Mouse (Mus musculus): Measurements from ENCODE around the gene Rmdn2. TPM values are rescaled to one million over a fixed set of nuclear protein-coding genes. Genes with fewer than 3 reads are reported as not detected.

The Rmdn2 gene
- 9.7 and 10.3 TPM in 2 replicates for polyA plus RNA-seq (2012; rRNA removed)

DNA sequence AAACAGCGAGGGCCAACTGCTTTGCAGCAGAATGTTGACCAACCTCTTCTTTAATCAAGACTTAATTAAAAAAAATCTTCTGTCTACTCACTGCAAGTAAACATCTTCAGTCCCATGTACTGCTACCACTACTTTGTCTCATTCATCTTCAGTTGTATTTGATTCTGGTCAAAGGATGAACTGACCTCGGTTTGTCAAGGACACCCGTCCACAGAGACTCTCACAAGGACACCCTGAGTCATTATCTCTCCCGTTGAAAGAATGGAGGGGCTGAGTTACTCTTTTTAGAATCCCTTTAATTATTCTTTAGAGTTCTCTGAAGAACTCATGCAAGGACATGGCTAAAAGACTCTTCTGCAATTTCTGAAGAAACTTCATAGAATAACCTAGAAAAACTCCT, at the start of gene Rmdn2:
TSS of gene Rmdn2 (plus strand) at position 319 of the 400 bp plus-strand sequence.
- Histone ChIP-seq H3K4me1 (ENCODE audit: control insufficient read depth, insufficient read depth, low read length) (peaks cover 4% of the 10 kb centered on the region), H3K4me3 (ENCODE audit: insufficient read depth, low read length) (no peak within 1 kb of the TSS), H3K27ac (ENCODE audit: insufficient read depth, low read length) (no peak within 1 kb of the TSS)
- no peak for TF ChIP-seq CTCF (IDR thresholded peaks at IDR 0.05; ENCODE audit: extremely low read depth, insufficient read depth, low read length)
- TF ChIP-seq POLR2A (IDR thresholded peaks at IDR 0.05; ENCODE audit: extremely low read depth, insufficient read depth, low read length): no peak

DNA sequence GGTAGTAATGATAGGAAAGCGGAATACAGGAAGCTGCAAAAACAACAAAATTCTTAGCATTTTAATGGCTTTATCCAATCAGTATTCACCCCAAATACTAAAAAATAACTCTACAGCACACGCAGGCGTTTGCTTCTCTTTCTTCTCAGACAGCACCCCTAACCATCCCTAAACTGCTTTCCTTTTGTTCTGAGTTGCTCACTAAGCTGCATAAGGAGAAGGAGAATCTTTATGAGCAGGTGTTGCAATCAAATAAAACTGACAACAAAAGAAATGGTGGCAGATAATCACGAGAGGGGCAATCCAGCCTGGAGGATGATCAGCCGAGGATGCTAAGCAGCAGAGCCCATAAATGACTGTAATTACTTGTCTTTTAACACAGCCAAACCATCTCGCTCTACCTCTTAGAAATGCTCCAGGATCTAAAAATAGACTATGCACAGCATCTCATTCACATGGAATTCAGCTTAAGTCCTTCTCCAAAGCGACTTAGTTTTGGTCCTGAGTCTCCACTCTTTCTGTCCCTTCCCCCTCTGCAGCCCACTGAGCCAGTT, 48.5 kb upstream of the Rmdn2 start:
- H3K27ac ChIP-seq (ENCODE audit: insufficient read depth, low read length): no peak overlapping the region
- peaks cover 2% of the 10 kb centered on the region; the same call in 1 of the 2 replicates for H3K4me1 ChIP-seq (ENCODE audit: control insufficient read depth, insufficient read depth, low read length)
- TF ChIP-seq CTCF (IDR thresholded peaks at IDR 0.05; ENCODE audit: extremely low read depth, insufficient read depth, low read length): no peak
- TF ChIP-seq POLR2A (IDR thresholded peaks at IDR 0.05; ENCODE audit: extremely low read depth, insufficient read depth, low read length): no peak
- no peak overlapping the region for H3K4me3 ChIP-seq (ENCODE audit: insufficient read depth, low read length)

DNA sequence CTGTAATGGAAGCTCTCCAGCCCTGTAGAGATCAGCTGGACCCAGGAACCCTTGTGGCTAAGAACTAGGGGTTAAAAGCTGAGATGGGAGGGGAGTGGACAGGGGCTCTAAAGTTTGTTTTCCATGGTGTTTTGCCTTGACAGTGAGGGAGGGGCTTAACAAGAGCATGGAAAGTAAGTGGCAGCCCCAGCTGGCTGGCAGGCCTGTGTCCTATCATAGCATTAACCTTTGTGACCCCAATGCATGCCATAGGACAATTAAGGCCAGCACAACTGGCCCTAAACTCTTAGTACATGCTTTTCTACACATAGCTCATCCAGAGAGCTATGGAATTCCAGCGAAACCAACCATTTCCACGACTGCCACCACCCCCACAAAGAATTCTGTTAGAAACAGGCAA, 47.9 kb upstream of the Rmdn2 start:
- TF ChIP-seq CTCF (IDR thresholded peaks at IDR 0.05; ENCODE audit: extremely low read depth, insufficient read depth, low read length) (no peak), POLR2A (IDR thresholded peaks at IDR 0.05; ENCODE audit: extremely low read depth, insufficient read depth, low read length) (no peak)
- no peak overlapping the region for H3K27ac ChIP-seq (ENCODE audit: insufficient read depth, low read length)
- H3K4me3 ChIP-seq (ENCODE audit: insufficient read depth, low read length): no peak overlapping the region
- peaks cover 2% of the 10 kb centered on the region; the same call in 1 of the 2 replicates for H3K4me1 ChIP-seq (ENCODE audit: control insufficient read depth, insufficient read depth, low read length)

DNA sequence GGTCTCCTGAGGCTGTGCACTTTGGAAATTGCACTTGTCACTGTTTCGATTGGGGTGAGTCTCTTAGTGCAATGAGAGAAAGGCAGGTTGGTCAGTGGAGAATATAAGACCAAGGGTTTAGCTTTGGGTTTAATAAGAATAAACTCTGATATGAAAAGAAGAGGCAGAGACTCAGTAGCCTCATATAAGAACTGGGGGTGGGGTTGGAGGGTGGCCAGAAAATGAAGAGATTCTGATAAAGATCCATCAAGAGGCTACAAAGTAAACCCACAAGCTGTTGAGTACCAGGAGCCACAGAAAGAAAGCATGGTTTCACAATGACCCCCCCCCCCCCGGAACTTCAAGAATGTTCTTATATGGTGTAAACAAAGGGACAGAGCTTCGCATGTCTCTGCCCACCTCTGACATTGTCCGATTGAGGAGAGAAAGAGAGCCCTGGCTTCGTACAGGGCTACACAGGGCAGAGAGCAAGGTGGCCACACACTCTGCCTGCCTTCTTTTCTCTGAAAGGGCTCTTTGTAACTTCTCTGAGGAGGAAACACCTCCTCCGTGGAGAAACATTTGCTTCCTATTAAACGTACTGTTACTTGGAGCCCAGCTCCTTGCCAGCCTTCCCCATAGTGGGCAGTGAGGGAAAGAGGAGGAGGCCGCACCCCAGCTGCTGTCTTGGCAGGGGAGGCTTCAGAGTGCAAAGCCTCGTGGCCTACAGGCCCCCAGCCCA, 46.3 kb upstream of the Rmdn2 start:
- TF ChIP-seq POLR2A (IDR thresholded peaks at IDR 0.05; ENCODE audit: extremely low read depth, insufficient read depth, low read length): no peak
- H3K27ac ChIP-seq (ENCODE audit: insufficient read depth, low read length): no peak overlapping the region
- peaks cover 2% of the 10 kb centered on the region; the same call in 1 of the 2 replicates for H3K4me1 ChIP-seq (ENCODE audit: control insufficient read depth, insufficient read depth, low read length)
- no peak overlapping the region for H3K4me3 ChIP-seq (ENCODE audit: insufficient read depth, low read length)

DNA sequence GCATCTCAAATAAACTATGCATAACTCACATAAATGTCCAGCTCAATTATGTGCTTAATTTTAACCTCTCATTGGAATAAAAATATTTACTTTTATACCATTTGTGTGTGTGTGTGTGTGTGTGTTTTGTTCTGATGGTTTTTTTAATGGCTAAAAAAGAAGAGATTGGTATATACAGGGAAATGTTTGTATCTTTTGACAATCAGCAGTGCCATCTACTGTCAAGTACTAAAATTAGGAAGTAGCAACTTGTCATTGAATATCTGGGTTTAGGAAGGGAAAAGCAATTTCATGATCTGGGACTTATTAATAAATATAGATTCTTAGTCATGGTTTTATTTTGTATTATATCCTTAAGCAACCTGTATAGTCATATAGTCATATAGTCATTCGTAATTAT, 43.3 kb upstream of the Rmdn2 start:
- no peak for TF ChIP-seq CTCF (IDR thresholded peaks at IDR 0.05; ENCODE audit: extremely low read depth, insufficient read depth, low read length)
- TF ChIP-seq POLR2A (IDR thresholded peaks at IDR 0.05; ENCODE audit: extremely low read depth, insufficient read depth, low read length): no peak
- H3K4me1 ChIP-seq (ENCODE audit: control insufficient read depth, insufficient read depth, low read length): peaks cover under 1% of the 10 kb centered on the region; the same call in 1 of the 2 replicates
- H3K4me3 ChIP-seq (ENCODE audit: insufficient read depth, low read length): no peak overlapping the region
- H3K27ac ChIP-seq (ENCODE audit: insufficient read depth, low read length): no peak overlapping the region

DNA sequence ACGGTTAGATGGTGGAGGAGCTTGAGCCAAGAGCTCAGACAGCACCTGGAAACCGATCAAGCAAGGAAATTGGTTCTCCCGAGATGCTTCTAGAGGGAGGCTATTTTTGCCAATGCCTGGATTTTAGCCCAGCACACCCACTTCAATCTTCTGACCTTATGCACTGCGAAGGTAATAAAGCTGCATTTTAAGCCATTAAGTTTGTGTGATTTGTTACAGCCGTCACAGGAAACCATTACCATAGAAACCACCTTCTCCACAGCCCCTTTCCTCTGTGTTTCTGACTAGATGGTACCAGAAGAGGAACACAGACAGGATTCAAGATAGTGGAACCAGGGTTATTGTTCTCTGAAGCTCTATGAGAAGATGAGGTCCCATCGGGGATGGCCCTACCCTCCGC, 33.3 kb upstream of the Rmdn2 start:
- no peak overlapping the region for H3K27ac ChIP-seq (ENCODE audit: insufficient read depth, low read length)
- no peak for TF ChIP-seq CTCF (IDR thresholded peaks at IDR 0.05; ENCODE audit: extremely low read depth, insufficient read depth, low read length)
- no peak for TF ChIP-seq POLR2A (IDR thresholded peaks at IDR 0.05; ENCODE audit: extremely low read depth, insufficient read depth, low read length)

DNA sequence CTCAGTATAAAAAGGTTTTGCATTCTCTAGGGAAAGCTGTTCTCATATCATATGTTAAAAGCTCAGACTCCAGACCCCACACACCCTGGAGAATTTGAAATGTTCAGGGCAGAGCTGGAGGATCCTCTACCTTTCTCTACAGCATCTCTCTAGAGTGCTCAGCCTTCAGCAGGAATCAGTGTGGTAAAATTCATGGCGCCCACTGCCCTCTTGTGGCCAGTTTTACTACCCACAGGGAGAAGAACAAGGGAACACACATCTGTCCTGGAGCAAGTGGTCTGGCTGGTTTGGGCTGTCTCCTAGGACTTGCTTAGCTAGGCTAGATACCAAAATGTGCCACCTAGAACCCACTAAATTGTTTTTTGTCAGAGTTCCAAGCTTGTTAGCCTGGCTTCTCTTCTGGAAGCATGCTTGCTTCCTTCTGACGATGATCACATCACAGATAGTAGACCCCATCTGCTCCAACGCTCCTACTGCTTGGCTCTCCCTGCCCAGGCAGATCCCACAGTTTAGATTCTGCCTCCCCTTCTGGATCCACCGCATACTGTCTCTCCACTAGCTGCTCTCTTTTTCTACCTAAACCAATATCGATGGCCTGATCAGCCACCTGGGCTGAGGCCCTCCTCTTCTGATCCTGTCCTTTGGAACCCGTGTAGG, 31.3 kb upstream of the Rmdn2 start:
- TF ChIP-seq POLR2A (IDR thresholded peaks at IDR 0.05; ENCODE audit: extremely low read depth, insufficient read depth, low read length): no peak
- TF ChIP-seq CTCF (IDR thresholded peaks at IDR 0.05; ENCODE audit: extremely low read depth, insufficient read depth, low read length): peak; percentile 92
- H3K4me3 ChIP-seq (ENCODE audit: insufficient read depth, low read length): no peak overlapping the region
- no peaks in the 10 kb centered on the region for H3K4me1 ChIP-seq (ENCODE audit: control insufficient read depth, insufficient read depth, low read length)
- no peak overlapping the region for H3K27ac ChIP-seq (ENCODE audit: insufficient read depth, low read length)

More for the DNA sequence above, 33.3 kb upstream of the Rmdn2 start:
- Histone ChIP-seq H3K4me3 (ENCODE audit: insufficient read depth, low read length) (no peak overlapping the region), H3K4me1 (ENCODE audit: control insufficient read depth, insufficient read depth, low read length) (no peaks in the 10 kb centered on the region)

DNA sequence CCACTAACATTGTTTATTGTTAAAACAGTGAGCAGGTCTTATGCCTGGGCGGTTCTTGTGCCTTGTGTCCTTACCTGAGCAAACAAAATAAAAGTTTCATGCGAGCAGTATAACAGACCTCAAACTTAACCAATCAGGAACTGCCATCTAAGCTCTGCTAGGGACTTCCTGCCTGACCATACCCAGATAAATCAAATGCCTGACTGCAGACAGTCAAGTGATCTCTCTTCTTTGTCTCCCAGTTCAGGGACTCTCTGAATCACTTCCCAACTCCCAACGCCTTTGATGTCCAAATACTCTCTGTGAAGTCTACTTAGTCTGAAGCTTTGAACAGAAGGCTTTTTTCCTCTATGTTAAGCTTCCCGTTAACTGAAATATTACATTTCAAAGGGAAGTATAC, 28.2 kb upstream of the Rmdn2 start:
- TF ChIP-seq CTCF (IDR thresholded peaks at IDR 0.05; ENCODE audit: extremely low read depth, insufficient read depth, low read length) (no peak), POLR2A (IDR thresholded peaks at IDR 0.05; ENCODE audit: extremely low read depth, insufficient read depth, low read length) (no peak)
- H3K27ac ChIP-seq (ENCODE audit: insufficient read depth, low read length): no peak overlapping the region
- H3K4me3 ChIP-seq (ENCODE audit: insufficient read depth, low read length): no peak overlapping the region
- H3K4me1 ChIP-seq (ENCODE audit: control insufficient read depth, insufficient read depth, low read length): no peaks in the 10 kb centered on the region

DNA sequence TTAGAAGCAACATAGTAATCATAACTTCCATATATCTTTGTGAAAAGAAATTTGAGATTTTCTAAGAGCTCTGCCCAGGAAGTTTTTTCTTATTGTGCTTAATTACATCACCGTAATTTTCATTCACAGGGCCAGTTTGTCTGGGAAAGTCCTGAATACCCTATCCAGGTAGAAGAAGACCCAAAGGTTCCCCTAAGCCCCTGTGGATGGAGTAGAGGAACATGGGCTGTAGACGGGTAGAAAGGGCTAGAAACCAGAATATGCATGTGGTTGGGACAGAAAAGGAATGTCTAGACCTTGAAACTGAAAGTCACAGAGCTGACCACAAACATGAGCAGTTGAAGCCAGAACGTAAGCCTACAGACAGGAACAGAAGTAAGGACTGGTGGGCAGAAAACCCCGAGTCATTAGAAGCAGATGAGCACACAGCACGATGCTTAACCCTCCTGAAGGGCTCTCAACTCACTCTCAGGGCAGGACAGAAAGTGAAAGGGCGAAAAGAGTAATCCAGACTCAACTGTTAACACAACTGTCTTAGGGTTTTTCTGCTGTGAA, 27.3 kb upstream of the Rmdn2 start:
- H3K4me1 ChIP-seq (ENCODE audit: control insufficient read depth, insufficient read depth, low read length): no peaks in the 10 kb centered on the region
- TF ChIP-seq POLR2A (IDR thresholded peaks at IDR 0.05; ENCODE audit: extremely low read depth, insufficient read depth, low read length) (no peak), CTCF (IDR thresholded peaks at IDR 0.05; ENCODE audit: extremely low read depth, insufficient read depth, low read length) (no peak)
- H3K4me3 ChIP-seq (ENCODE audit: insufficient read depth, low read length): no peak overlapping the region
- no peak overlapping the region for H3K27ac ChIP-seq (ENCODE audit: insufficient read depth, low read length)

Data from cortical plate, adult 2 months (tissue).